Mouse (Mus musculus) hindbrain, embryonic 14.5 days (tissue): ENCODE data around the gene Dbi. TPM values are rescaled to one million over a fixed set of nuclear protein-coding genes. Genes with fewer than 3 reads are reported as not detected.
"Not testable (repeated sequence)": the region's sequence is repeated elsewhere in the genome, so short reads cannot be mapped to it uniquely, and the experiment has no call there.

Experiments
- ATAC-seq: fragments of 200-750 bp; cut with Nextera tagmentation; 2 replicates; pipeline ENCODE4 v1.8.0; 2017; ENCODE audit warnings: moderate number of reproducible peaks, mild to moderate bottlenecking, moderate TSS enrichment, moderate library complexity; ENCODE audit not compliant: low FRiP score
- DNase-seq: peaks from one replicate; pipeline ENCODE4 v3.0.0-alpha.2; 2015; ENCODE audit warnings: low spot score
- H3K27ac ChIP-seq: fragments of 300-500 bp; sonication (generic); 2 replicates; pipeline ENCODE4 v1.5.1; 2014; ENCODE audit warnings: mild to moderate bottlenecking, moderate library complexity
- H3K27me3 ChIP-seq: fragments of 300-500 bp; sonication (generic); 2 replicates; pipeline ENCODE4 v1.6.1; 2014; ENCODE audit warnings: mild to moderate bottlenecking, low read length, mixed read lengths; ENCODE audit not compliant: control insufficient read depth, insufficient read depth
- H3K36me3 ChIP-seq: fragments of 300-500 bp; sonication (generic); replicated peaks from 2 replicates; pipeline ENCODE4 v1.6.1; 2014; ENCODE audit not compliant: control insufficient read depth, insufficient read depth
- H3K4me1 ChIP-seq: fragments of 300-500 bp; sonication (generic); replicated peaks from 2 replicates; pipeline ENCODE4 v1.6.1; 2014; ENCODE audit warnings: antibody characterized with exemption, low read length, mixed read lengths; ENCODE audit not compliant: control insufficient read depth, insufficient read depth
- H3K4me2 ChIP-seq: fragments of 300-500 bp; sonication (generic); replicated peaks from 2 replicates; pipeline ENCODE4 v1.6.1; 2014; ENCODE audit warnings: mild to moderate bottlenecking, moderate library complexity
- H3K4me3 ChIP-seq: fragments of 300-500 bp; sonication (generic); replicated peaks from 2 replicates; pipeline ENCODE4 v1.5.1; 2014; ENCODE audit warnings: mild to moderate bottlenecking, low read length
- H3K9ac ChIP-seq: fragments of 300-500 bp; sonication (generic); 2 replicates; pipeline ENCODE4 v1.6.1; 2014
- H3K9me3 ChIP-seq: fragments of 300-500 bp; sonication (generic); 2 replicates; pipeline ENCODE4 v1.6.1; 2016; ENCODE audit warnings: low read length; ENCODE audit not compliant: control insufficient read depth
- WGBS: fragments of 180-500 bp; shearing (Covaris S2); extraction: QIAGEN DNeasy Blood & Tissue Kit; methylation state at CpG from one replicate; pipeline ENCODE4 v1.1.7; 2014; 5-methylcytosine and 5-hydroxymethylcytosine counted together
- polyA plus RNA-seq: library from polyadenylated mRNA; unstranded; fragments of >200 nt; fragmentation: Nextera tagmentation; extraction: Ambion mirVana; gene quantifications from 2 replicates; pipeline ENCODE4 v1.2.1, GENCODE M21; 2014

Gene Dbi
- polyA plus RNA-seq, 1 experiment from 2014 or later: 1,660 TPM

DNA sequence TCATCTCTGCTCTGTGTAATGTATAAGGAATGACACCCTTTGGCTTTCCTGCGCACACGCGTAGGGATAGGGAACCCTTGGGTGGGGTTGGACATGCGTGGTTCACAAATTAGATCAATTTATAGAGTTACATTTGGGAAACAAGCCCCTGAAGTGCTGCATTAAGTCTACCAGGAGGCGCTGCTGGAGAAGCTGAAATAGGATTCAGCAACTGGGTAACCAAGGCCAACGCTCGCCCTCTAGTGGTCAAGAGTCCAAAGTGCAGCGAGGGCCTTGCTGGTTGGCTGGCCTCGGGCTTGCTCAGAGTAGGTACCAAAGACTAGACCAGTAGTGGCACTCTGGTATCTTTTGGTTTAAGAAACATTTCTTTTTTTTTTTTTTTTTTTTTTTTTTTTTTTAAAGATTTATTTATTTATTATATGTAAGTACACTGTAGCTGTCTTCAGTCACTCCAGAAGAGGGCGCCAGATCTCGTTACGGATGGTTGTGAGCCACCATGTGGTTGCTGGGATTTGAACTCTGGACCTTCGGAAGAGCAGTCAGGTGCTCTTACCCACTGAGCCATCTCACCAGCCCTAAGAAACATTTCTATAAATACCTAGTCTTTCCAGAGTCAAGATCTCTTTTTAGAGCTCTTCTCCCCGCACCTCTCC, 27.3 kb downstream of the Dbi start:
- H3K4me2 ChIP-seq, H3K27ac ChIP-seq: not testable (repeated sequence)
- 0 out of 2 replicates have a peak, but pooled peaks have one; percentile 46 for ATAC-seq

DNA sequence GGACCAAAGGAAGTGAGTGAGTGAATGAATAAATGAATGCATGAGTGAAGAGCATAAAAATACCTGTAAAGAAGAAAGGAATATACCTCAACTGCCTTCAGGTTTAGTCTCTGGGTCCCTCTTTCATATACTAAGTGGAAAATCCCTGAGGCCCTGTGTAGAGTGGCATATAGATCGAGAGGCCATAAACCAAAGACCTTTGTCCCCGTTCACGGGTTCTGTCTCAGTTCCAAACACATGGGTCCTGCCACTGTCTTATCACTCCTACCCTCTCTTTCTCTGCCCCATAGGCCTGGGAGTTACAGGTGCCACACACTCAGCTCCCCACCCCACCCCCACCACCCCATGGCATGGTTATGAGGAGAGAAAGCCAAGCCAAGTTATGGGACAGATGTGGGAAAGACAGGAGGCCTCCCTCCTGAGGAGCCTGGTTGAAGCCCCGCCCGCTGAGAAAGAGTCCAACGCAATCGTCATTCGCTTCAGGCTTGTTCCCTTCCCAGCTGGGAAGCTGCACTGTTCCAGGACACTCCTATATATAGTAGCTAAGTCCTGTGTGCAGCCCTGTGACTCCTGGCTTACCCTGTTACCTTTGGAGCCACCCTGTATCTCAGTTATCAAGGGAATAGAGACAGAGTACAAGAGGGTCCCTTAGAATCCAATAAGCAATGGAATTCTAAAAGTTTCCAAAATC, 29.9 kb downstream of the Dbi start:
- no peaks in the 10 kb centered on the region for H3K36me3 ChIP-seq
- no peak overlapping the region for H3K27ac ChIP-seq
- no peak overlapping the region for H3K4me2 ChIP-seq
- WGBS: 91% methylated on average over 8 of the region's 8 CpGs
- ATAC-seq (no peak), DNase-seq (no peak)
- H3K4me3 ChIP-seq: no peak overlapping the region
- H3K4me1 ChIP-seq: no peaks in the 10 kb centered on the region
- H3K9ac ChIP-seq: no peak overlapping the region
- H3K9me3 ChIP-seq: peaks cover 6% of the 10 kb centered on the region; the same call in 1 of the 2 replicates
- H3K27me3 ChIP-seq: no peaks in the 10 kb centered on the region

More for the DNA sequence above, 27.3 kb downstream of the Dbi start:
- not testable (repeated sequence) for H3K4me3 ChIP-seq, H3K4me1 ChIP-seq, H3K36me3 ChIP-seq, H3K27me3 ChIP-seq, H3K9me3 ChIP-seq, H3K9ac ChIP-seq
- 58% methylated on average over 11 of the region's 14 CpGs for WGBS
- peak; percentile 78 for DNase-seq

DNA sequence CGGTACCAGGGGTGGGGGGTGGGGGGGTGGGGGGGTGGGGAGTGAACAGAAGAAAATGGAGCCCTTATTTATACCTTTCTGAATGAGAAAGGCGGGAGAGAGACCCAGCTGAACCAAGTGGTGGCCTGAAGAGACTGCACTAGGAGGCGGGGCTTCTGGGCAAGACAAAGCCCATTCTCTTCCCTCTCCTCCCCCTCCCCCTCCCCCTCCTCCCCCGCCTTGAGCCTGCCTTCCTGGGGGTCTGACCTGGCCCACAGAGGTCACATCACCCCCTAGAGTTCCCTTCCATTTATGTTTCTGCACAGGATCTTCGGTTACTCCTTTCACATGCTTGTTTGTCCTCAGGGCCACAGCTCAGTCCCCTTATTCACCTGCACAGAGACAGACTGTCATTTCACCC, 31.7 kb downstream of the Dbi start:
- no peaks in the 10 kb centered on the region for H3K4me1 ChIP-seq
- DNase-seq (no peak), ATAC-seq (no peak)
- WGBS: 6% methylated on average over 4 of the region's 5 CpGs
- H3K27me3 ChIP-seq: no peaks in the 10 kb centered on the region
- peaks cover 6% of the 10 kb centered on the region; the same call in 1 of the 2 replicates for H3K9me3 ChIP-seq
- no peak overlapping the region for H3K4me3 ChIP-seq
- H3K36me3 ChIP-seq: no peaks in the 10 kb centered on the region
- no peak overlapping the region for H3K4me2 ChIP-seq
- no peak overlapping the region for H3K27ac ChIP-seq
- H3K9ac ChIP-seq: no peak overlapping the region

DNA sequence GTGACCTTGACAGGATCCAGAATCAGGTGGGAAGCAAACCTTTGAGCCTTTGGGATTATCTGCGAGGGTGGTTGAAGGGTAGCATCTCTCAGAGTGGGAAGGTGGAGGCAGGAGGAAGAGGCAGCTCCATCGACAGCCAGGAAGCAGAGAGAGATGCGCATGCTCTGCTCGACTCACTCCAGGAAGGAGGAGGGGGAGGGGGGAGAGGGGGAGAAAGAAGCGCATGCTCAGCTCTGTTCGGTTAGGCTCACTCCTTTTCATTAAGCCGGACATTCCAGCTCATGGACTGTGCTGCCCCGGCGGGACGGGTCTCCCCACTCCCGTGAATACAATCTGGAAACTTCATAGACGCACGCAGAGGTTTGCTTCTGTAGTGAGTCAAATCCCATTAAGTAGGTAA, 34.2 kb downstream of the Dbi start:
- Histone ChIP-seq H3K9ac (no peak overlapping the region), H3K27ac (no peak overlapping the region), H3K36me3 (no peaks in the 10 kb centered on the region), H3K4me3 (no peak overlapping the region), H3K4me1 (no peaks in the 10 kb centered on the region), H3K27me3 (no peaks in the 10 kb centered on the region), H3K9me3 (no peaks in the 10 kb centered on the region), H3K4me2 (no peak overlapping the region)
- ATAC-seq (no peak), DNase-seq (no peak)
- 63% methylated on average over 12 of the region's 13 CpGs for WGBS

DNA sequence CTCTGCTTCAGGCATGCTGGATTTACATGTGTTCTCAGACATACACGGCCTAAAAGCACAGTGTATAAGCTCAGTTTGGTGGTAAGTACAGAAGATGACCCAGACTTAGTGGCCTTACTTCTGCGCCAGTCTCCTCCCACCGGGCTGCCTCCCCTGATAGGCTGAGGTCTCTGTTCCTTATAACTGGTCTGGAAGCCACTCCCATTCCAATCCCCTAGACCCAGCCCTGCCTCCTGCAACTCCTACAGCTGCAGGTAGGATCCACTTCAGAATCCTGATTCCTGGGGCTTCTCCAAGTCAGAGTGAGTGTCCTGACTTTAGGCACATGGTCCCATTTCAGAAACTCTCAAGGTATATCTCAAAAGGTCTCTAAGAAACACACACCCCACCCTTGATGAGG, 35.2 kb downstream of the Dbi start:
- H3K4me1 ChIP-seq: no peaks in the 10 kb centered on the region
- no peak for DNase-seq
- no peak overlapping the region for H3K4me3 ChIP-seq
- 66% methylated on average over 3 of the region's 3 CpGs for WGBS
- no peaks in the 10 kb centered on the region for H3K36me3 ChIP-seq
- H3K9me3 ChIP-seq: no peaks in the 10 kb centered on the region
- no peak overlapping the region for H3K27ac ChIP-seq
- no peak overlapping the region for H3K4me2 ChIP-seq
- no peak overlapping the region for H3K9ac ChIP-seq
- ATAC-seq: no peak
- no peaks in the 10 kb centered on the region for H3K27me3 ChIP-seq

DNA sequence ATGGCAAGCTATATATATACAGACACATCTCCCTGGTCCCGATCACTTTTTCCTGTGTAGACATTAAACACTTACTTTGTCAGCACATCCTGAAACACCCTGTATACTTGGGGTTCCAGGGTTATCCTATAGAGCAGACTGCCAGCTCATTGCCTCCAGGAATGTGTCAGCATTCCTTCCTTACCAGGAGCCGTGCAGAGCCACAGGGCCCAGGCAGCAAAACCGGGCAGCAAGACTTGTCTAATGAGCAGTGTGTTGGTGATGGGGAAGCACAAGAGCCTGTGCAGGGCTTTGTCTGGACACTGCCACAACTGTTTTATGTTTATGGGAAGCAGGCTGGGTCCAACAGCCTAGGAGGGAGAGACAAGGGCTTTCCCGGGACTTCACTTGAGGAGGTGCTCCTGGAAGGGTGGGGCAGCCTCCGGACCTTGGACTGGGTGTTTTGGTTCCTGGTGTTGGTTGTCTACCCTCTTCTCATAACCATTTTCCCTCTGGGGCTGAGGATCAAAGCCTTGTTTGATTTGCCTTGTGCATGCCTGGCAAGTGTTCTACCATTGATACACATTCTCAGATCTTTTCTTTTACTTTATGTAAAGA, 36.9 kb downstream of the Dbi start:
- Histone ChIP-seq H3K27ac (no peak overlapping the region), H3K4me2 (no peak overlapping the region), H3K27me3 (no peaks in the 10 kb centered on the region), H3K9ac (no peak overlapping the region), H3K36me3 (no peaks in the 10 kb centered on the region), H3K4me1 (no peaks in the 10 kb centered on the region), H3K4me3 (no peak overlapping the region), H3K9me3 (no peaks in the 10 kb centered on the region)
- no peak for DNase-seq
- 61% methylated on average over 5 of the region's 5 CpGs for whole genome bisulfite sequencing
- no peak for ATAC-seq

DNA sequence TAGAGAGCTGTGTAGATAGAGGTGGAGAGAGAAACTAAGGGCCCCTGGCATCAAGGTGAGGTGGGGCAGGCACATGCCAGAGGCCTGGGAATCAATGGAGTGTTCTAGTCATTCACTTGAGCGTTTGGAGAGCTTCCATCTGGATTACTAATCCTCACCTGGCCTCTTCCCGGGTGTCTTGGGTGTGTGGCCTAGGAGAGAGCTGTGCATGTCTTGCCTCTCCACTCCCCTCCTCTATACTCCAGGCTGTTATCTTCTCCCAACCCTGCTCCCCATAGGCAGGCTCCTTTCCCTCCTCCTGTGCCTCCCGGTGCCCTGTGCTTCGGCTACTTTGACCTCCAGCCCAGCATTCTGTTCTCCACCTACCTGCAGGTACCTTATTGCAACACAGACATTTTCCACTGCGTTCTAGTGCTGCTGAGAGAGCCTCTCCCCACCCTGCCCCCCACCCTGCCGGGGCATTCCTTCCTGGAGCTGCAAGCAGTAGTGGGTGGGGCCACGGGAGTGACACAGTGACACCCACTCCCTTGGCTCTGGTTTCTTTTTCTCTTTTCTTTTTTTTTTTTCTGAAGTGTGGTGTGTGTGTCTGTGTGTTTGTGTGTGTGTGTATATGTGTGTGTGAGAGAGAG, 37.8 kb downstream of the Dbi start:
- no peak overlapping the region for H3K9ac ChIP-seq
- no peak overlapping the region for H3K4me3 ChIP-seq
- no peaks in the 10 kb centered on the region for H3K27me3 ChIP-seq
- no peak overlapping the region for H3K4me2 ChIP-seq
- H3K9me3 ChIP-seq: no peaks in the 10 kb centered on the region
- DNase-seq (no peak), ATAC-seq (no peak)
- no peaks in the 10 kb centered on the region for H3K4me1 ChIP-seq
- H3K36me3 ChIP-seq: no peaks in the 10 kb centered on the region
- WGBS: 52% methylated on average over 7 of the region's 7 CpGs
- H3K27ac ChIP-seq: no peak overlapping the region

DNA sequence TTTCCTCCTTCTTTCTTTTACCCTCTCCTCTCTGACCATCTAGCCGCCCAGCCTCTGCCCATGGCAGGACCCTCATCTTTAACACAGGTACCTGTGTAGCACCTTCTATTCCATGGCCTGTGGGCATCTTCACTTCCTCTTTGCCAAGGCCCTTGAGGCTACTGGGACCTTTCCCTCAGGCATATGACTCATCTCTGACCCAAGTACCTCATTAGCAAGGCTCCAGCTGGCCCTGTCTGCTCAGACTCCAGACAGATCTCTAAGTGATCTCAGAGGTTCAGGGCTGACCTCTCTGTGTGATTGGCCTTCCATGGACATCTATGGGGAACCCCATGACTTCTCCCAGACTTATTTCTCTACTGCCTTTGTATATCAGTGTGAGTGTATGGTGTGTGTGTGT, 40.2 kb downstream of the Dbi start:
- ATAC-seq (no peak), DNase-seq (no peak)
- 90% methylated on average over 1 of the region's 1 CpGs for WGBS
- Histone ChIP-seq H3K9ac (no peak overlapping the region), H3K4me1 (no peaks in the 10 kb centered on the region), H3K27me3 (no peaks in the 10 kb centered on the region), H3K4me2 (no peak overlapping the region), H3K27ac (no peak overlapping the region), H3K36me3 (no peaks in the 10 kb centered on the region), H3K4me3 (no peak overlapping the region), H3K9me3 (no peaks in the 10 kb centered on the region)

DNA sequence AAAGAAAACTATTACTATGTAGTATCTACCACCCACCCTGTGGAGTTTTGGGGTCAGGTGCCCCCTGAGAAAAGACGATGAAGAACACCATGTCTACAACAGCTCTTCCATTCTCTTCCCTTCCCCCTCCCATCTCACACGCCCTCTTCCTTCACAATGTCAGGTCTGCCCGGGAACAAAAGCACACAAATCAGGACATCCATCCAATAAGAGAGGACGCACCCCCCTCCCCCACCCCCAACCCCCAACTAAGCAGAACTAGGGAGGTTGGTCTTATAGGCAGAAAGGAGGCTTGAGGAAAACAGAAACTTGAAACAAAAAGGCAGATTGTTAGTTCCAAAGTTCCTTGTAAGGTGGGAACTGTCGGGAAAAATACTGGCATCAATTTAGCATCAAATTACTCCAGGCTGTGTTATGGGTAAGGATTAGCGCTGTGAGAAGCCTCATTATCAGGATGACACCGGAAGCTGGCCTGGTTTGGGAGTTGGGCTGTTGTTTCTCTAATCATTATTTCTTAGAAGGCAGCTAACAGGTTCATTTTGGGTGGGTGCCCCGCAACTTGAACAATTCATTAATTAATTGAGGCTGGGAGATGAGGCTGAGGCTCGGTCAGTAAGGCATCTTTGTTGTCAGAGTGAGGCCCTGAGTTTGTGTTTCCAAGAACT, 43.0 kb downstream of the Dbi start:
- ATAC-seq: no peak
- H3K9me3 ChIP-seq: no peaks in the 10 kb centered on the region
- H3K4me2 ChIP-seq: no peak overlapping the region
- H3K27ac ChIP-seq: no peak overlapping the region
- H3K9ac ChIP-seq: no peak overlapping the region
- WGBS: 10% methylated on average over 9 of the region's 9 CpGs
- no peaks in the 10 kb centered on the region for H3K36me3 ChIP-seq
- DNase-seq: no peak
- peaks cover 12% of the 10 kb centered on the region for H3K4me1 ChIP-seq
- no peak overlapping the region for H3K4me3 ChIP-seq
- H3K27me3 ChIP-seq: peaks cover 16% of the 10 kb centered on the region
